Mouse (Mus musculus): ENCODE data around the gene Ubxn2a. TPM values are rescaled to one million over a fixed set of nuclear protein-coding genes. Genes with fewer than 3 reads are reported as not detected.
A peak's percentile ranks its signal among the peaks of the same experiment; 100 is the strongest.

Gene Ubxn2a
- 45.2 and 49.9 TPM in 2 replicates for polyA plus RNA-seq (2015; fragmentation: Nextera tagmentation; extraction: Ambion mirVana)

GRCm38 (mm10) chr12:4906951-4907906, at the start of gene Ubxn2a:
TSS of gene Ubxn2a (minus strand) at chr12:4907705.
- peak; percentile 94 for ATAC-seq
- Histone ChIP-seq H3K4me3 (replicated peaks; ENCODE audit: low read length) (peak within 1 kb of the TSS; percentile 83), H3K9ac (replicated peaks; ENCODE audit: low read depth, low read length) (peak within 1 kb of the TSS; percentile 90), H3K27ac (ENCODE audit: low read length) (peak within 1 kb of the TSS; percentile 84), H3K9me3 (ENCODE audit: control insufficient read depth, low read length) (no peaks in the 10 kb centered on the region), H3K27me3 (replicated peaks; ENCODE audit: control insufficient read depth, insufficient read depth, low read length) (no peaks in the 10 kb centered on the region), H3K36me3 (ENCODE audit: control insufficient read depth, insufficient read depth) (no peaks in the 10 kb centered on the region), H3K4me2 (ENCODE audit: low read length) (peak within 1 kb of the TSS; percentile 76), H3K4me1 (replicated peaks; ENCODE audit: control insufficient read depth, insufficient read depth, low read length) (peaks cover 7% of the 10 kb centered on the region)
- under 1% methylated on average over 119 of the region's 125 CpGs for WGBS

- ATAC-seq: no peak
- 87% methylated on average over 4 of the region's 4 CpGs for WGBS
- H3K27ac ChIP-seq (ENCODE audit: low read length): no peak overlapping the region
- no peaks in the 10 kb centered on the region for H3K9me3 ChIP-seq (ENCODE audit: control insufficient read depth, low read length)
- no peaks in the 10 kb centered on the region for H3K27me3 ChIP-seq (replicated peaks; ENCODE audit: control insufficient read depth, insufficient read depth, low read length)
- H3K4me2 ChIP-seq (ENCODE audit: low read length): no peak overlapping the region
- peaks cover 24% of the 10 kb centered on the region for H3K36me3 ChIP-seq (ENCODE audit: control insufficient read depth, insufficient read depth)
- H3K9ac ChIP-seq (replicated peaks; ENCODE audit: low read depth, low read length): no peak overlapping the region
- H3K4me3 ChIP-seq (replicated peaks; ENCODE audit: low read length): no peak overlapping the region
- H3K4me1 ChIP-seq (replicated peaks; ENCODE audit: control insufficient read depth, insufficient read depth, low read length): no peaks in the 10 kb centered on the region
Measured at GRCm38 (mm10) chr12:4953156-4953555, 45.7 kb upstream of the Ubxn2a start.

GRCm38 (mm10) chr12:4952272-4952671, 44.8 kb upstream of the Ubxn2a start:
- Histone ChIP-seq H3K4me1 (replicated peaks; ENCODE audit: control insufficient read depth, insufficient read depth, low read length) (no peaks in the 10 kb centered on the region), H3K9ac (replicated peaks; ENCODE audit: low read depth, low read length) (no peak overlapping the region), H3K27ac (ENCODE audit: low read length) (no peak overlapping the region), H3K36me3 (ENCODE audit: control insufficient read depth, insufficient read depth) (peaks cover 24% of the 10 kb centered on the region), H3K4me3 (replicated peaks; ENCODE audit: low read length) (no peak overlapping the region), H3K4me2 (ENCODE audit: low read length) (no peak overlapping the region), H3K9me3 (ENCODE audit: control insufficient read depth, low read length) (no peaks in the 10 kb centered on the region), H3K27me3 (replicated peaks; ENCODE audit: control insufficient read depth, insufficient read depth, low read length) (no peaks in the 10 kb centered on the region)
- ATAC-seq: no peak
- 97% methylated on average over 1 of the region's 1 CpGs for WGBS

- Histone ChIP-seq H3K4me1 (replicated peaks; ENCODE audit: control insufficient read depth, insufficient read depth, low read length) (no peaks in the 10 kb centered on the region), H3K4me3 (replicated peaks; ENCODE audit: low read length) (no peak overlapping the region), H3K9me3 (ENCODE audit: control insufficient read depth, low read length) (no peaks in the 10 kb centered on the region), H3K4me2 (ENCODE audit: low read length) (no peak overlapping the region), H3K9ac (replicated peaks; ENCODE audit: low read depth, low read length) (no peak overlapping the region), H3K27me3 (replicated peaks; ENCODE audit: control insufficient read depth, insufficient read depth, low read length) (no peaks in the 10 kb centered on the region), H3K27ac (ENCODE audit: low read length) (no peak overlapping the region), H3K36me3 (ENCODE audit: control insufficient read depth, insufficient read depth) (no peaks in the 10 kb centered on the region)
- WGBS: 91% methylated on average over 3 of the region's 3 CpGs
- ATAC-seq: no peak
Measured at GRCm38 (mm10) chr12:4930820-4931548, 23.5 kb upstream of the Ubxn2a start.

GRCm38 (mm10) chr12:4928197-4928596, 20.7 kb upstream of the Ubxn2a start:
- WGBS: 86% methylated on average over 2 of the region's 2 CpGs
- Histone ChIP-seq H3K36me3 (ENCODE audit: control insufficient read depth, insufficient read depth) (no peaks in the 10 kb centered on the region), H3K9me3 (ENCODE audit: control insufficient read depth, low read length) (no peaks in the 10 kb centered on the region), H3K9ac (replicated peaks; ENCODE audit: low read depth, low read length) (no peak overlapping the region), H3K4me2 (ENCODE audit: low read length) (no peak overlapping the region), H3K4me3 (replicated peaks; ENCODE audit: low read length) (no peak overlapping the region), H3K4me1 (replicated peaks; ENCODE audit: control insufficient read depth, insufficient read depth, low read length) (no peaks in the 10 kb centered on the region), H3K27ac (ENCODE audit: low read length) (no peak overlapping the region), H3K27me3 (replicated peaks; ENCODE audit: control insufficient read depth, insufficient read depth, low read length) (no peaks in the 10 kb centered on the region)
- ATAC-seq: no peak

GRCm38 (mm10) chr12:4917805-4918591, 10.5 kb upstream of the Ubxn2a start:
- WGBS: under 1% methylated on average over 33 of the region's 48 CpGs
- Histone ChIP-seq H3K4me1 (replicated peaks; ENCODE audit: control insufficient read depth, insufficient read depth, low read length) (peaks cover 11% of the 10 kb centered on the region), H3K4me2 (ENCODE audit: low read length) (peak overlapping the region; percentile 85), H3K4me3 (replicated peaks; ENCODE audit: low read length) (peak overlapping the region; percentile 97), H3K27me3 (replicated peaks; ENCODE audit: control insufficient read depth, insufficient read depth, low read length) (no peaks in the 10 kb centered on the region), H3K9ac (replicated peaks; ENCODE audit: low read depth, low read length) (peak overlapping the region; percentile 90), H3K27ac (ENCODE audit: low read length) (peak overlapping the region; percentile 98), H3K36me3 (ENCODE audit: control insufficient read depth, insufficient read depth) (no peaks in the 10 kb centered on the region), H3K9me3 (ENCODE audit: control insufficient read depth, low read length) (no peaks in the 10 kb centered on the region)
- peak; percentile 52 for ATAC-seq

GRCm38 (mm10) chr12:4916994-4917804, 9.7 kb upstream of the Ubxn2a start, which contains the start of gene Atad2b:
TSS of gene Atad2b (plus strand) at chr12:4917353.
- Histone ChIP-seq H3K4me1 (replicated peaks; ENCODE audit: control insufficient read depth, insufficient read depth, low read length) (peaks cover 11% of the 10 kb centered on the region), H3K36me3 (ENCODE audit: control insufficient read depth, insufficient read depth) (no peaks in the 10 kb centered on the region), H3K27me3 (replicated peaks; ENCODE audit: control insufficient read depth, insufficient read depth, low read length) (no peaks in the 10 kb centered on the region), H3K9me3 (ENCODE audit: control insufficient read depth, low read length) (no peaks in the 10 kb centered on the region), H3K27ac (ENCODE audit: low read length) (peak within 1 kb of the TSS; percentile 98), H3K9ac (replicated peaks; ENCODE audit: low read depth, low read length) (peak within 1 kb of the TSS; percentile 90), H3K4me2 (ENCODE audit: low read length) (peak within 1 kb of the TSS; percentile 85), H3K4me3 (replicated peaks; ENCODE audit: low read length) (peak within 1 kb of the TSS; percentile 97)
- ATAC-seq: peak; percentile 97
- under 1% methylated on average over 79 of the region's 89 CpGs for WGBS

- H3K4me3 ChIP-seq (replicated peaks; ENCODE audit: low read length): no peak overlapping the region
- peaks cover 11% of the 10 kb centered on the region for H3K4me1 ChIP-seq (replicated peaks; ENCODE audit: control insufficient read depth, insufficient read depth, low read length)
- H3K27ac ChIP-seq (ENCODE audit: low read length): no peak overlapping the region
- WGBS: 85% methylated on average over 3 of the region's 3 CpGs
- H3K36me3 ChIP-seq (ENCODE audit: control insufficient read depth, insufficient read depth): no peaks in the 10 kb centered on the region
- H3K9ac ChIP-seq (replicated peaks; ENCODE audit: low read depth, low read length): no peak overlapping the region
- H3K4me2 ChIP-seq (ENCODE audit: low read length): no peak overlapping the region
- no peak for ATAC-seq
- H3K27me3 ChIP-seq (replicated peaks; ENCODE audit: control insufficient read depth, insufficient read depth, low read length): no peaks in the 10 kb centered on the region
- no peaks in the 10 kb centered on the region for H3K9me3 ChIP-seq (ENCODE audit: control insufficient read depth, low read length)
Measured at GRCm38 (mm10) chr12:4914944-4915343, 7.4 kb upstream of the Ubxn2a start.
